Mouse (Mus musculus) left cerebral cortex, adult 11 months (tissue): ENCODE measurements at regions not wholly inside any gene's neighbourhood (a gene's known extent, or its start where the extent isn't known, plus 50 kb on each side); places are given as distances from the start of the nearest gene placed in this dataset.
"Not testable (repeated sequence)": the region's sequence is repeated elsewhere in the genome, so short reads cannot be mapped to it uniquely, and the experiment has no call there.

Source experiments
- DNase-seq: peaks from one replicate; pipeline ENCODE4 v3.0.0; 2022; ENCODE audit warnings: low spot score

DNA sequence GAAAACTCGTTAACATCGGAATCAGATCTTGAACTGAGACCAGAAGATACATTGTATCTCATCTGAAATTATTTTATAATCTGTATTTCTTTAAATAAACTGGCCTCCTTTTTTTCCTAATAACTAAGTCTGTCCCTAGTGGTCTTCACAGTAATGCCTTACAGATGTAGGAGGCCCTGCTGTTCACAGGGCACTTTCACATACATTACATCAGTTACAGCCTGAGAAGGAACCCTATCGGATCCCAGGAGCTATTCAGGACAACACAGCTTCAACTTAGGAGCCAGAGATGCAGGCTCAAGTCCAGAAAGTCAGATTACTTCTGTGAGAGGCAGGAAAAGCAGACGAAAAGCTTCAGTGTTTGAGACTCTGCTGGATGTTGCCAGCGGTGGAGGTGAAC lies 806.2 kb downstream of the Ets1 start:
- no peak for DNase-seq

GRCm38 (mm10) chr9:33445902-33446301 lies 809.9 kb downstream of the Ets1 start:
- DNase-seq: no peak

- DNase-seq: no peak
Observed at GRCm38 (mm10) chr9:33475106-33475505, 839.1 kb downstream of the Ets1 start.

DNA sequence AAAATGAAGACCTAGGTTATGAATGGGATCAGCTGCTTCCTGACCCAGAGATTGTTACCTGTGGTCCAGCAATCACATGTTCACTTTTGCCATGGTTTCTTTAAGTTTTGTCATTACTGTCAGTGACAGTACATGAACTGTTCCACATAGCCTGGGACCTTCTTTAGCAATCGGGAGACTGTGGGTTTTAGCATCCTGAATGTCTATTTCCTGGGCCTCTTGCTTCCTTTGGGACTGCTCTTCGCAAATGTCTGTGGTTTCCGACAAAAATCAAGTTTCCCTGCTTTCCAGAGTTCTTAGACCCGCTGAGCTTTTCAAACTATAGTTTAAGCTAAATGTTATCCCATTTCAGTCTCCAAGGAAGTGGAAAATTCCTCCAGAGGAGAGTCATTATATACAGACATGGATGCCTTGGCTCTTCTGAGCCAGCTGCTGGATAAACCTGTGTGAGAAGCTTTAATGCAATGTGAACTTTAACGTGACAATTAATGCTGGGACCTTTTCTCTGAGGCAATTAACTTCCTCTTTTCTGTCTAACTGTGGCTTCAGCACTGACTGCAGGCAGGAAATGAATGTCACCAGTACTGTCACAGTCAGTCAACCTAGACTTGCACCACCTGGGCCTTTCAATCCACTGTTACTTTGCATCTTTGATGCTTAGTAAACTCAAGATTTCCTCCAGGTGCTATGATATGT lies 847.0 kb downstream of the Ets1 start:
- no peak for DNase-seq

- DNase-seq: no peak
Observed at GRCm38 (mm10) chr9:33483541-33483846, 847.5 kb downstream of the Ets1 start.

DNA sequence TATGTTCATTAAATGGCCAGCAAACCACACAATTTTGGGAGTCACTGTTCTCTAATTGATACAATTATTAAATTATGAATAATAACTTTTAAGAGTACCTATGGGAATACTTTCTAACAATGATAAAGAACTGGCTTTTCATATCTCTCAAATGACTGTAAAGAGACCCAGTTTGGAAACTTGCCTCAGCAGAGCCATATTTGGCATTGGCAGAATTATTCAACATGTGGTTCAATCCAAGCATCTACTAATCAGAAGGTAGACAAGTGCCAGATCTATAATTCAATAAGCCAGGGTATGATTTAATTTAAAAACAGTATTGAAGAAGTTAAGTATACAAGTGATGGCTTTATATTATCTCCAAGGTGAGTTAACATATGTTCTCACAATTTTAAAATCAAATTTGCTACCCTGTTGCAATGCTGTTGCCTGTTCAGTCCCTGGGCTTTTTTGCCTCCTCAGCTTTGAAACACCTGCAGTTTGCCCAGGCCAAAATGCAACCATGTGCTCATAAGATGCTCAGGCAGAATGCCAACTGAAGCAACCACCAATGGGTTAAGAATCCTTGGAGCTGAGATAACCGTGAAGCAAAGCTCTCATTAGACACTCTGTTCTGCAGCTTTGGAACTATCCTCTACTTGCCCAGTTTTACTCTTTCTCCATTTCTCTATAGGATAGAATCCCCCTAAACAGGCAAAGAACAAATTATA lies 897.2 kb downstream of the Ets1 start:
- DNase-seq: no peak

GRCm38 (mm10) chr9:33543301-33543700 lies 907.3 kb downstream of the Ets1 start:
- DNase-seq: no peak

GRCm38 (mm10) chr9:33546126-33546737 lies 910.2 kb downstream of the Ets1 start:
- no peak for DNase-seq

DNA sequence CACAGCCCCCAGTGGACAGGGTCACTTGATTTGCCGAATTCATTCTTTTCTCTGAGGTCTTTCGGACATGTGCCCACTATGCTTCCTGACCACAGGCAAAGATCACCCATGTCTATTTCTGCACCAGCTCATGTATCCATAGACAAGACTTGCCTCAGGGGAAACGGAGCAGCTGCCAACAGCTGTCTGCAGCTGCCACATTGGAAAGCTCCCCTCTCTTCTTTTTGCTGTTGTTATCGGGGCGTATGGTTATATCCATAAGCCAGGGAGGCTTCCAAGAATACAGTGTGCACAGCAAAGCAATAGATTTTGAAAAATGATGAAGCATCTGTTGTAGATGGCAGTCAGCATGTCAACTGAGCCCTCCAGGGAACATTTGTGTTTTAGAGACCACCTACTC lies 913.4 kb downstream of the Ets1 start:
- no peak for DNase-seq

DNA sequence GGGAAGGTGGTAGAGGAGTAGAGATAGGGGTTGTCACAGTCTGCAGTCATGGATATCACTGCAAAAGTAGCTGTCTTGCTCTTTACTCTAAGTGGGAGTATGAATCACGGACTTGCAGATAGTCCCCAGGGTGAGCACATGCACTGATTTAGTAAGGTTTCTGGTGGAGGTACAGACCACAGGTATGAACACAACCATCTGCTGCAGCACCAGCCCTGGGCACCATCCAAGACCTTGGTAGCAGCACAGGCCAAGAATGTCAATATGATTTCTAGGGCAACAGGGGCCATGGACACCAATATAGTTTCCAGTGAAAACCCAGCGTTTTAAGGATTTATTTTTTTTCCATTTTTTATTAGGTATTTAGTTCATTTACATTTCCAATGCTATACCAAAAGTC lies 913.7 kb upstream of the Kirrel3 start:
- DNase-seq: no peak

- no peak for DNase-seq
Observed at GRCm38 (mm10) chr9:33611511-33611910, 874.2 kb upstream of the Kirrel3 start.

DNA sequence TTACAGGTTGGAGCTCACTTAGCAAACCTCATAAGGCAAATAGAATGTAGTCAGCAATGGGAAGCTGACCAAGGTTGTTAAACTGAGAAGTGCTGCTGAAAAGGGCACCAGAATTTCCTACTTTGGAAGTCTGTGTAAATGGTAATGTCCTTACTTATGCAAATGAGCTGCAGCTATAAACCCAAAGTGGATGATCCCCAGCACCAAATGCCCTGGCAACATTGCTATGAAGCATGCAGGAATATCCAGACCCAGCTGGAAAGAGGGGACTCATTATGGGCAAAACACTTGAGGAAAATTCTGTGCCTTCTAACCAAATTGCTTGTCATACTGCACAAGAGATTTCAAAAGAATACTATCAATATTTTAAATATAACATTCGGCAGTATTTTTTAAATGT lies 861.3 kb upstream of the Kirrel3 start:
- DNase-seq: no peak

GRCm38 (mm10) chr9:33629731-33630473 lies 855.8 kb upstream of the Kirrel3 start:
- DNase-seq: peak; percentile 2

GRCm38 (mm10) chr9:33662978-33663377 lies 822.7 kb upstream of the Kirrel3 start:
- no peak for DNase-seq

GRCm38 (mm10) chr9:33681129-33681528 lies 804.6 kb upstream of the Kirrel3 start:
- DNase-seq: peak; percentile 4

- no peak for DNase-seq
Observed at GRCm38 (mm10) chr9:33691731-33692130, 794.0 kb upstream of the Kirrel3 start.

GRCm38 (mm10) chr9:33717614-33718013 lies 768.1 kb upstream of the Kirrel3 start:
- no peak for DNase-seq

- DNase-seq: no peak
Observed at GRCm38 (mm10) chr9:33724811-33725210, 760.9 kb upstream of the Kirrel3 start.

GRCm38 (mm10) chr9:33728058-33728457 lies 757.6 kb upstream of the Kirrel3 start:
- not testable (repeated sequence) for DNase-seq

DNA sequence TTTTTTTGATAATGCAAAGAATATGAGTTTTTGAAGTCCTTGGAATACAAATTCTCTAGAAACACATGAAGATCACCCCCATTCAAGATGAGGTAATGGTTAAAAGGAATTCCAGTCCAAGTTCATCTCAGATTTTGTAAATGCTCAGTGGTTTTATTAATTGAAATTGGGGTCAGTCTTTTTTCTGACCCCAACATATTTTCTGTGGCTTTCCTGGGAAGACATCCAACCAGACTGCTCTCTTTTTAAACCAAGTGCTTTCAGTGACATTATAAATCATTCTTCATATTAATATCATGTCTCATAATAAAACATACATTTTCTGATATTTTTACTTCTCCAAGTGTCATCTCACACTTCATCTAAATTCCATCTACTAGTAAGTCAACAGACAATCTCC lies 725.0 kb upstream of the Kirrel3 start:
- DNase-seq: no peak

- no peak for DNase-seq
Observed at GRCm38 (mm10) chr9:33766235-33766634, 719.5 kb upstream of the Kirrel3 start.

DNA sequence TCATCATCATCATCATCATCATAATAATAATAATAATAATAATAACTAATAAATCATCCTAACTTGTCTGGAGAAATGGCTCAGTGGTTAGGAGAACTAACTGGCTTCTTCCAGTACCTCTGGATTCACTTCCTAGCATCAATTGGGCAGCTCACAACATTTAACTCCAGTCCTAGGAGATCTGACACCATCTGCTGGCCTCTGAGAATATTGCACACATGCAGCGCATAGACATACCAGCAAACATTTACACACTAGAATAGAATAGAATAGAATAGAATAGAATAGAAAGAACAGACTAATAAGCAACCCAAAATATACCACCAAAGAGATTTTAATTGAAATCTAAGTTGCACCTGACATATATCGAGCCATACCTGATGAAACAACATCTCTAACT lies 715.9 kb upstream of the Kirrel3 start:
- no peak for DNase-seq

DNA sequence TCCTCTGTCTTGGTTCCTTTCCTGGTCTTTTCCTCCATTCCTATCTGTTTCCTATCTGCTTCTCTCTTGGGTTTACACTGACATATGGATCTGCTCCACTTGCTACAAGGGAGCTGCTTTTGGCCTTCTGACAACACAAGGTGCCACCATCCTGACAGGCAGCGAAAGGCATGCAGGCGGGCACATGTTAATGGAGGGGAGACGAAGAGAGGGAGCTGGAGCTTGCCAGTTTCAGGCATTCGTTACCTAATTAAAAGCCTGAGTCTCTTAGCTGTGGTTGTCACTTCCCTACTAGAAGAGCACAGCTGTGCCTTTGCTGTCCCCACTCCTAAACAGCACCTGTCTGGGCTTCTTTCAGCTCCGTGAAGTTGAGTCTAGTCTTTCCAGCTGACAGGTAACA lies 711.5 kb upstream of the Kirrel3 start:
- DNase-seq: no peak
